Mouse (Mus musculus): Measurements from ENCODE around the gene Zfp93. TPM values are rescaled to one million over a fixed set of nuclear protein-coding genes. Genes with fewer than 3 reads are reported as not detected.
"Not testable (repeated sequence)": the region's sequence is repeated elsewhere in the genome, so short reads cannot be mapped to it uniquely, and the experiment has no call there.

The Zfp93 gene
- total RNA-seq (2021), result 10 to 100 TPM in 1 of 2 experiments, 1 to 10 TPM in 1; 9.7 to 12.5 TPM
- long read RNA-seq, experiment 1, transcript Zfp93-202 (4 exons, 3,508 nt), result major isoform, 6 of 7 reads
- long read RNA-seq, experiment 1, partial matches to known transcripts, result 0 of 7 reads
- long read RNA-seq, experiment 1, other reads (novel, unspliced or antisense), result 1 of 7 reads
- long read RNA-seq, experiment 2, transcript Zfp93-202 (4 exons, 3,508 nt), result major isoform, 8 of 13 reads
- long read RNA-seq, experiment 2, partial matches to known transcripts, result 4 of 13 reads
- long read RNA-seq, experiment 2, other reads (novel, unspliced or antisense), result 1 of 13 reads

- peak; percentile 72 to 90 for DNase-seq (ENCODE audit: low spot score in 2 of 2)
Observed at GRCm38 (mm10) chr7:24270288-24270672, at the start of gene Zfp93. Gene Zfp93 (plus strand): TSS chr7:24270420.

- DNase-seq (ENCODE audit: low spot score in 2 of 2), result peak; percentile 49 to 76
Observed at GRCm38 (mm10) chr7:24237040-24237791, 33.0 kb upstream of the Zfp93 start, which contains the start of gene Zfp109. Gene Zfp109 (minus strand): TSS chr7:24237560.

DNA sequence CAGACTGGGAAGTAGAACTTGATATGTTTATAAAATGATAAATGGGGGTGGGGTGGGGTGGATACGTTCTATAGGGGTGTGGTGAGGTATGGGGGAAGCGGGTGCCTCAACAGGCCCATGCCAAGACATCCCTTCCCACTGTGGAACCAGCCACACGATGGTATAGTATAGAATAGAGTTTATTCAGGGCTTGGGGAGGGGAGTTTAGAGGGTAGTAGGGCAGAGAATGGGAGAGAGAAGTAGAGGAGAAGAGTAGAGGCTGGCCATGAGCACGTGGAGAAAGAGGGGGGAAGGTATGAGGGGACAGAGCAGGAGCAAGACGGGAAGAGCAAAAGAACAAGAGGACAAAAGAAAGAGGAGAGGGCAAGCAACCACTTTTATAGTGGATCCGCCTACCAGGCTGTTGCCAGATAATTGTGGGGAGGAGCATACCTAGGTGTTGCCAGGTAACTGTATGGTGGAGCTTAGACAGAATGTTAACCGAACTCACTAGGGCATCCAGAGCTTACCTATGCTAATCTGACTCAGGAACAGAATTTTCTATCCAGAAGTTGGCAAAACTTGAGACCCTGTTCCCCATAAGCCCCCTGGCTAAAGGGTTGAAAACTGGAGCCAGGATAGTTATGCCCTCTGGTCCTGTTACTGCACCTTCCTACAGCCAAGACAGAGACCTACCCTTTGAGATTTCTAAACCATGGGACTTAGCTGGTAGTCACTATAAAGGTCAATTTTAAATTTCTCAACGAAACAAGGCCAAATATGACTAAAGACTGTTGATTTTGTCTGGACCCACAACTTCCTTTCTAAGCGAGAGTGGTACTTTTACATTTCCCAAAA lies 16.2 kb upstream of the Zfp93 start:
- no peak for DNase-seq (ENCODE audit: low spot score in 2 of 2)

GRCm38 (mm10) chr7:24254633-24255474 lies 15.4 kb upstream of the Zfp93 start, which contains the start of gene Zfp108:
Gene Zfp108 (plus strand): TSS chr7:24254794.
- DNase-seq (ENCODE audit: low spot score in 2 of 2), result peak; percentile 81 to 94

- DNase-seq (ENCODE audit: low spot score in 2 of 2), result no peak
Observed at GRCm38 (mm10) chr7:24259306-24259999, 10.8 kb upstream of the Zfp93 start.

- no peak for DNase-seq (ENCODE audit: low spot score in 2 of 2)
Observed at GRCm38 (mm10) chr7:24260000-24260312, 10.3 kb upstream of the Zfp93 start.

GRCm38 (mm10) chr7:24268176-24269155 lies 1.8 kb upstream of the Zfp93 start:
- no peak for DNase-seq (ENCODE audit: low spot score in 2 of 2)

- no peak for DNase-seq (ENCODE audit: low spot score in 2 of 2)
Observed at GRCm38 (mm10) chr7:24269256-24269655, 964 bp upstream of the Zfp93 start.

- no peak for DNase-seq (ENCODE audit: low spot score in 2 of 2)
Observed at GRCm38 (mm10) chr7:24269667-24270287, 443 bp upstream of the Zfp93 start.

GRCm38 (mm10) chr7:24271191-24271590 lies 971 bp downstream of the Zfp93 start:
- no peak for DNase-seq (ENCODE audit: low spot score in 2 of 2)

DNA sequence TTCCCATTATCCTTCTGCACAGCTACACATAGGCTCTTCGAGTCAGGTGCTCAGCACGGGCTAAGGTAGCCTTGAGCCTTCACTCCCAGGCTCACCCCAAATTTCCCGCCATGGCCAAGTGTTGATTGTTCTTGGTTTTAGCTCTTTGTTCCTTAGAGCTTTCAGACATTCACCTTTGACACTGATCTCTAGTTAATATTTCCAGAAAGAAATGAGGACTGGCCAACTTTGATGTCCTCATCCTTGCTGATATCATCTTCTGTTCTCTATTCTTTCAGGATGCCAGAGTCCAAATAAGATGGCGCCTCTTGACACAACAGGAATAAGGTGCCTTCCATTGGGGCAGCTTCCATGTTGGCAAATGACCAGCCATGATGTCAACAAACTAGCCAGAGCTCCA lies 4.2 kb downstream of the Zfp93 start:
- no peak for DNase-seq (ENCODE audit: low spot score in 2 of 2)

- not testable (repeated sequence) for DNase-seq (ENCODE audit: low spot score in 2 of 2)
Observed at GRCm38 (mm10) chr7:24278771-24279170, 8.6 kb downstream of the Zfp93 start.

DNA sequence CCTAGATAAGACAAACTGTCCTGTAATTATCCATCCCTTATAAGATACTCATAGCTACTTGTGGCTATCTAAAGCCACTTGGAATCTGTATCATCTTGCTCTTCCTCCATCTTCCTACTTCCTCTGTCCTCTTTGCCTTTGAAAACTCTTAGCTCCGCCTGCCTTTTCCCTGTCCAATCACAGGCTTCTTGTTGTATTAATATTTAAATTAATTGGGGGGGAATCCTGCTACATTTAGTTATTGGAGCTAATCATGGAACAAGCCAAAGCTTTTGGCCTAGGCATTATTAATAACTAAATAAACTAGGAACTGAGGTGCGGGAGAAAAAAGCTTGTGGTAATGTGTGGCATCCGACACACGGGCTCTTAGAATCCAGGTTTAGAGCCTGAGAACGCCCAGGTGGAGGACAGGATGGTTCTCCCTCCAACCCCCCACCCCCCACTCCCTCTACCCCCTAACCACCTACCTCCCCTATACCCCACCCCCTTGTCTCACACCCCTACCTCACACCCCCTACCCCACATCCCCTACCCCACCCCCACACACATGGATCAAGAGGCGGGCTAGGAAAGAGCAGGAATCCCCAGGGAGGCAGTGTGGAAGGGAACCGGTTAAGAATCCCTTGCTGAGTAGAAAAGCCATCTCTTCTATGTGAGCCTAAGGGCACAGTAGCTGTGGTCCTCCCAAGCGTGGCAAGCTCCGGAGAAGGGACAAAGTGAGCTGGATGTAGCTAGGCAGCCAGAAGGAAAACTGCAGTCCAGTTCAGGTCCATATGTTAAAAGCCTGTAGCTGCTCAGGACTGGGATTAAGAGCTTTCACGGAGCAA lies 10.0 kb downstream of the Zfp93 start:
- no peak for DNase-seq (ENCODE audit: low spot score in 2 of 2)

DNA sequence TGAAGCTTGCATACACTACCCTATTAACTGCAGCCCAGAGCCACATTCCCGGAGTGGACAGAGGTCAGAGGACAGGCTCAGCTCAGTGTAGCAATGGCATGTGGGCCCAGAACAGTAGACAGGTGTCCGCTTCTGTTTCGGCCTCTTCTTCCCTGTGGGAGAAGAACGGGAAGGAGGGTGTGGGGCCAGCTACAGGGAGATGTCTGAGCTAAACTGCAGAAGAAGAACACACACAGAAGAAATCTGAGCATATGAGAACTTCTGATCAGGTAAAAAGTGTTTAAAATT lies 10.6 kb downstream of the Zfp93 start:
- no peak for DNase-seq (ENCODE audit: low spot score in 2 of 2)

DNA sequence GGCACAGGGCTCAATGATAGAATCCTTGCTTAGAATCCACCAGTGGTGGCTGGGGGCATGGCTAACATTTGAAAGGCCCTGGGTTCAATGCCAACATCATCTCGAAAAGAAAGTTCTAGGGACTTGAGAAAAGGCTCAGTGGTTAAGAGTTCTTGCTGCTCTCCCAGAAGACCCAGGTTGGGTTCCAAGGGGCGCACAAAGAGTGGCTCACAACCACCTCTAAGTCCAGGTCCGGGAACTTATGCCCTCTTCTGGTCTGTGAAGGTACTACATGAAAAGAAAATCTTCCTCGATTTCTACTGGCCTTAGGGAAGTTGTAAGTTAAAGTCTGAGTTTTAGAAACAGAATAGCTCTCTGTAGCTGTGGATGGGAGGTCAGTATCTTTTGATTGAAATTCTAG lies 15.9 kb downstream of the Zfp93 start:
- DNase-seq (ENCODE audit: low spot score in 2 of 2), result no peak

DNA sequence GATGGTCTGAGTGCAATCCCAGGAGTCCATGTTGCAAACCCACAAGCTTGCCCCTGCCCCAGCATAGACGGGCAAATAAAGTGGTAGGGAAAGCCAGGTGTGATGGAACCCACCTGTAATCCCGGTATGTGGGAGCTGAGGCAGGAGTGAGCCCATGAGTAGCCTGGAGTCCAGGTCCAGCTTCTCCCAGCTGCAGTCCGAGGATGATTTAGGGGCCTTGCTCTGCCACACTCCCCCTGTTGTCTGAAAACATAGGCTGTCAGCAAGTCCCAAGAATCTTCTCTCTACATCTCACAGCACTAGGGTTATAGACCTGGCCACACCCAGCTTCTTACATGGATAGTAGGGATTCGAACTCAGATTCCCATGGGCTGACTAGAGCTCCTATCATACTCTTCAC lies 16.7 kb downstream of the Zfp93 start:
- no peak for DNase-seq (ENCODE audit: low spot score in 2 of 2)

DNA sequence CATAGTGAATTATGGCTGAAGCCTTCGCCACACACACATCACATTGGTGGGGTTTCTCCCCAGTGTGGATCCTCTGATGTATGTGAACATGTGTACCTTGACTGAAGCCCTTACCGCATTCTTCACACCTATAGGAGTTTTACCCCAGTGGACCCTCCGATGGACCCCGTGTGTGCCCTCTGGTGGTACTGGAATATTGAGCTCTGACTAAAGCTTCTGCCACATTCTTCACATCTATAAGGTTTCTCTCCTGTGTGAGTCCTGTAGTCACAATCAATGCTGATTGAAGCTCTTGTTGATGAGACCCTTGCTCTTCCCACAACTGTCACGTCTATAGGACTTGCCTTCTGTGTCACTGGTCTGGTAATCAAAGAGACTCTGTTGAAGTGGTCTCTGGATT lies 17.4 kb downstream of the Zfp93 start:
- no peak for DNase-seq (ENCODE audit: low spot score in 2 of 2)

- DNase-seq (ENCODE audit: low spot score in 2 of 2), result peak in 1 of 2 experiments; percentile 64
Observed at GRCm38 (mm10) chr7:24288512-24288911, 18.3 kb downstream of the Zfp93 start.

All from layer of hippocampus, postnatal 14 days (tissue).